15 mouse cellular contexts compared by ENCODE assay signal in the genomic region with DNA sequence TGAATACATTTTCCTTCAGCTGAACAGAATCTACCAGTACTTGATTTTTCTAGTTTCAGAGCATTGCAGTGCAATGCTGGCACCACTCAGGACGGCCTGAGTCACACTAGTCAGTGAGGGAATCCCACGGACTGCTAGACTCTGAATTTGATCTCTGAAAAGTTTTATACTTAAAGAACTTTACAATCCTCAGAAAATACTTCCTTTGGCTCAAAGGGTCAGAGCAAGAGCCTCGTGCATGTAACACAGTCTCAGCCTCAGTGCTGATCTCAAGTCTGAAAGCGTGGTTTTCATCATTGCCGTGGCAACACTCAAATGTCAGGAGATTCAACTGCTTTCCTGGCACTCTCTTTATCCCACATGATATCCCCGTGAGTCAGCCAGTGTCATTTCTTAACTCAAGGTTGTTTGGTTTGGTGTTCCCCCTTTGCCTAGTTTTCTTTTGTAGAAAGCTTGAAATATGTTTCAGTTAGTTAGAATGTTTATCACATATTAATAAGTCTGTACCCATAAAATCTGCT. TPM values are rescaled to one million over a fixed set of nuclear protein-coding genes. Genes with fewer than 3 reads are reported as not detected.
DNase-seq lines count a peak whose midpoint lies in the region; ATAC-seq lines count a peak whose summit lies in the region.
"Had no signal": no experiment of that assay in that cellular context is flagged by ENCODE, and none has a peak within 500 bp of the region (broad histone marks: within the 10 kb centered on the region; RNA-seq: fewer than 3 reads in every experiment).

No protein-coding gene starts in this region.

- no peak overlapping the region for H3K9ac ChIP-seq in forebrain, embryonic 14.5 days (ENCODE audit: low read length)
- no peak overlapping the region for H3K9ac ChIP-seq in forebrain, embryonic 15.5 days (replicated peaks)
- H3K9ac ChIP-seq in midbrain, embryonic 11.5 days (ENCODE audit: low read length): no peak overlapping the region
- H3K9ac ChIP-seq: embryonic facial prominence, embryonic 13.5 days; heart, embryonic 15.5 days had no signal

- H3K27me3 ChIP-seq in forebrain, embryonic 14.5 days (replicated peaks; ENCODE audit: control insufficient read depth, insufficient read depth, low read length): no peaks in the 10 kb centered on the region
- H3K27me3 ChIP-seq in forebrain, embryonic 15.5 days: no peaks in the 10 kb centered on the region
- no peaks in the 10 kb centered on the region for H3K27me3 ChIP-seq in midbrain, embryonic 11.5 days (ENCODE audit: control insufficient read depth, insufficient read depth, low read length)
- H3K27me3 ChIP-seq in midbrain, embryonic 10.5 days (ENCODE audit: low read depth, poor library complexity, severe bottlenecking): no peaks in the 10 kb centered on the region
- H3K27me3 ChIP-seq: embryonic facial prominence, embryonic 13.5 days; heart, embryonic 15.5 days had no signal

- intact Hi-C loops in heart, postnatal 36 days (cut with DNase I): no loop called here

- H3K4me3 ChIP-seq in forebrain, embryonic 14.5 days (ENCODE audit: low read depth, low read length): no peak overlapping the region
- H3K4me3 ChIP-seq in forebrain, embryonic 15.5 days: no peak overlapping the region
- H3K4me3 ChIP-seq in midbrain, embryonic 11.5 days (ENCODE audit: low read depth, low read length): no peak overlapping the region
- no peak overlapping the region for H3K4me3 ChIP-seq in midbrain, embryonic 10.5 days
- H3K4me3 ChIP-seq: embryonic facial prominence, embryonic 13.5 days; heart, embryonic 15.5 days had no signal

- peak; percentile 13 for DNase-seq in forebrain, embryonic 14.5 days (ENCODE audit: low spot score)
- peak; percentile 76 for DNase-seq in midbrain, embryonic 11.5 days (ENCODE audit: low spot score, missing footprints)
- no peak for DNase-seq in midbrain, embryonic 10.5 days (ENCODE audit: low spot score)
- peak; percentile 69 for DNase-seq in adrenal gland, postnatal 10 days
- DNase-seq in skeletal muscle tissue, adult 2 months (ENCODE audit: low read depth, low spot score): peak; percentile 37
- DNase-seq in spleen, adult 12 weeks (ENCODE audit: low spot score): no peak
- DNase-seq in heart, postnatal 36 days: no peak
- DNase-seq: cerebellum, adult 11-12 months; kidney, postnatal 36 days; left cerebral cortex, postnatal 4 days had no signal

- ATAC-seq in forebrain, embryonic 14.5 days: no peak
- no peak for ATAC-seq in forebrain, embryonic 15.5 days (replicated peaks)
- ATAC-seq in midbrain, embryonic 11.5 days (ENCODE audit: low FRiP score): no peak
- ATAC-seq: CD4-positive, CD25-positive, alpha-beta regulatory T cell, adult 4 months; inflammation-experienced regulatory T-cells, adult 6 months had no signal

- H3K27ac ChIP-seq in forebrain, embryonic 14.5 days (ENCODE audit: low read depth, low read length): no peak overlapping the region
- H3K27ac ChIP-seq in forebrain, embryonic 15.5 days (replicated peaks): no peak overlapping the region
- H3K27ac ChIP-seq in midbrain, embryonic 11.5 days (ENCODE audit: low read depth, low read length): no peak overlapping the region
- no peak overlapping the region for H3K27ac ChIP-seq in midbrain, embryonic 10.5 days (replicated peaks)
- H3K27ac ChIP-seq: embryonic facial prominence, embryonic 13.5 days; heart, embryonic 15.5 days had no signal

- no peaks in the 10 kb centered on the region for H3K4me1 ChIP-seq in forebrain, embryonic 14.5 days (ENCODE audit: control insufficient read depth, insufficient read depth, low read length)
- H3K4me1 ChIP-seq in forebrain, embryonic 15.5 days: no peaks in the 10 kb centered on the region
- no peaks in the 10 kb centered on the region for H3K4me1 ChIP-seq in midbrain, embryonic 11.5 days (ENCODE audit: control insufficient read depth, insufficient read depth, low read length)
- no peaks in the 10 kb centered on the region for H3K4me1 ChIP-seq in midbrain, embryonic 10.5 days
- H3K4me1 ChIP-seq: embryonic facial prominence, embryonic 13.5 days; heart, embryonic 15.5 days had no signal

- no peak overlapping the region for H3K4me2 ChIP-seq in forebrain, embryonic 14.5 days (ENCODE audit: low read length)
- H3K4me2 ChIP-seq in forebrain, embryonic 15.5 days (replicated peaks): no peak overlapping the region
- H3K4me2 ChIP-seq in midbrain, embryonic 11.5 days: no peak overlapping the region
- H3K4me2 ChIP-seq: embryonic facial prominence, embryonic 13.5 days; heart, embryonic 15.5 days had no signal

- H3K9me3 ChIP-seq in forebrain, embryonic 14.5 days (replicated peaks; ENCODE audit: control insufficient read depth, low read length): no peaks in the 10 kb centered on the region
- no peaks in the 10 kb centered on the region for H3K9me3 ChIP-seq in forebrain, embryonic 15.5 days
- H3K9me3 ChIP-seq in midbrain, embryonic 11.5 days (ENCODE audit: control insufficient read depth, low read length): no peaks in the 10 kb centered on the region
- no peaks in the 10 kb centered on the region for H3K9me3 ChIP-seq in midbrain, embryonic 10.5 days (replicated peaks)
- H3K9me3 ChIP-seq: embryonic facial prominence, embryonic 13.5 days; heart, embryonic 15.5 days had no signal

- 65% methylated on average over 6 of the region's 6 CpGs for WGBS in forebrain, embryonic 14.5 days
- 58% methylated on average over 6 of the region's 6 CpGs for WGBS in forebrain, embryonic 15.5 days
- WGBS in midbrain, embryonic 11.5 days: 59% methylated on average over 6 of the region's 6 CpGs
- WGBS in midbrain, embryonic 10.5 days: 75% methylated on average over 6 of the region's 6 CpGs

- peaks cover 47% of the 10 kb centered on the region for H3K36me3 ChIP-seq in forebrain, embryonic 14.5 days (ENCODE audit: control insufficient read depth, insufficient read depth, low read length)
- H3K36me3 ChIP-seq in forebrain, embryonic 15.5 days: peaks cover 29% of the 10 kb centered on the region
- H3K36me3 ChIP-seq in midbrain, embryonic 11.5 days (ENCODE audit: control insufficient read depth, insufficient read depth, low read length): peaks cover 3% of the 10 kb centered on the region; the same call in 1 of the 2 replicates
- peaks cover 67% of the 10 kb centered on the region for H3K36me3 ChIP-seq in midbrain, embryonic 10.5 days

RNA-seq across cellular contexts. Expression of gene Myo5a, which starts 53.4 kb away (rescaled TPM):
- polyA plus RNA-seq in forebrain, embryonic 14.5 days (2014; fragmentation: Nextera tagmentation; extraction: Ambion mirVana): 23.9 and 33.5 TPM in 2 replicates
- polyA plus RNA-seq in forebrain, embryonic 15.5 days (2015; fragmentation: Nextera tagmentation; extraction: Ambion mirVana): 33.5 and 33.6 TPM in 2 replicates
- polyA plus RNA-seq in midbrain, embryonic 11.5 days (2014; fragmentation: Nextera tagmentation; extraction: Ambion mirVana): 27.9 and 29.2 TPM in 2 replicates
- 18.1 and 22.5 TPM in 2 replicates for polyA plus RNA-seq in midbrain, embryonic 10.5 days (2016; fragmentation: Nextera tagmentation; extraction: Ambion mirVana)
- 10 to 100 TPM; 23.9 to 30.5 TPM for total RNA-seq in adrenal gland, postnatal 10 days (2021)
- total RNA-seq in heart, postnatal 36 days (2021): 10 to 100 TPM; 10.7 to 12.2 TPM

Comparison
In these comparisons a context has a peak if more than half of its experiments do, and no peak if none do; other contexts are left out.
1. DNase-seq: peak in forebrain, embryonic 14.5 days (single experiment), midbrain, embryonic 11.5 days (single experiment), adrenal gland, postnatal 10 days (single experiment) and skeletal muscle tissue, adult 2 months (single experiment); none in midbrain, embryonic 10.5 days (single experiment), spleen, adult 12 weeks (single experiment) and heart, postnatal 36 days (0 of 2).